Mouse (Mus musculus) thymus, adult 2 months (tissue): ENCODE measurements around the gene Gm49378.

Experiments
- CTCF ChIP-seq: fragments of 200-500 bp; IDR thresholded peaks from 2 replicates; pipeline ENCODE4 v1.5.1; 2012; ENCODE audit warnings: mild to moderate bottlenecking, control low read depth, low read length, moderate library complexity, borderline replicate concordance; ENCODE audit not compliant: control insufficient read depth, poor library complexity, insufficient read depth; ENCODE audit errors: extremely low read depth
- POLR2A ChIP-seq: fragments of 200-500 bp; IDR thresholded peaks from 2 replicates; pipeline ENCODE4 v1.6.1; 2012; ENCODE audit warnings: mild to moderate bottlenecking, low read length, control low read depth, moderate library complexity; ENCODE audit not compliant: control insufficient read depth, poor library complexity, insufficient read depth; ENCODE audit errors: extremely low read depth

DNA sequence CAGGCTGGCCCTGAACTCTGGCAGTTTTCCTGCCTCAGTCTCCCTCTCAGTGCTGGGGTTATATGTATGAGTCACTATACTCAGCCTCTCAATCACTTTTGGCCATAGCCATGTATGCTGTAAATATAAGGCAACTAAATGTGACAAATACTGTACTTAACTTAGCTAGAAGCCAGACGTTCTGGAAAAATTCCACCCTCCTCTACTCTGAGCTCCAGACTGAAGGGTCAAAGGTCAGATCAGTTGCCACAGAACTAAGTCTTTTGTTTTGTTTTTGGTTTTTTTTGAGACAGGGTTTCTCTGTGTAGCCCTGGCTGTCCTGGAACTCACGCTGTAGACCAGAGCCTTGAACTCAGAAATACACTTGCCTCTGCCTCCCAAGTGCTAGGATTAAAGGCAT, 21.8 kb downstream of the Gm49378 start:
- TF ChIP-seq CTCF (no peak), POLR2A (no peak)
